Mouse (Mus musculus): ENCODE results near the gene Ntn1. TPM values are rescaled to one million over a fixed set of nuclear protein-coding genes. Genes with fewer than 3 reads are reported as not detected.
A peak's percentile ranks its signal among the peaks of the same experiment; 100 is the strongest.

Ntn1 gene
- polyA plus RNA-seq, 1 experiment from 2014 or later, result 11.5 TPM

DNA sequence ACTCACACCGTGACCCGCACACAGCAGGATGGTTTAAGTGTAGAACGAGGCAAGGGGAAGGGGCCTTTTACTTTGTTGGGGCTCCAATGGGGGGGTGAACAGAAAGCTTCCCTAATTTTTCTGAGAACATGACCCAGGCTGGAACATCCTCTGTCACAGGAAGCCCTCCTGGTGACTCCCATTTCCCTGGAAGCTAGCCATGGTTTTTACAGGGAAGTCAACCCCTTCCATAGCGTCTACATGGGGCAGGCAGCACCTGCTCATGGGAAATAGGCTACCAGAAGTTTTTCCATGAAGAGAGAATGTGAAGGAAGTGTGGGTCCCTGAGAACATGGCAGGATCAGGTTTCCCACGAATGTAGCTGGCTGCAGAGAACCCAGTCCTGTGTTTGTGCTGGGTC, 136.3 kb downstream of the Ntn1 start:
- no peak overlapping the region for H3K9ac ChIP-seq (ENCODE audit: low read length)
- H3K4me2 ChIP-seq (ENCODE audit: low read length), result no peak overlapping the region
- no peaks in the 10 kb centered on the region; a peak in 1 of 4 replicates for H3K4me1 ChIP-seq (ENCODE audit: control insufficient read depth in 2 of 2, insufficient read depth in 2 of 2, low read length in 2 of 2)
- H3K4me3 ChIP-seq (ENCODE audit: control insufficient read depth in 1 of 2, insufficient read depth in 1 of 2, low read depth in 1 of 2, low read length in 2 of 2), result no peak overlapping the region
- WGBS, result 79% methylated on average over 5 of the region's 5 CpGs
- H3K27ac ChIP-seq (replicated peaks in 1 of 2; ENCODE audit: control insufficient read depth in 1 of 2, insufficient read depth in 1 of 2, low read depth in 2 of 2, low read length in 2 of 2), result 0 out of 4 replicates have a peak overlapping the region, but pooled peaks of 1 of the 2 experiments have one; percentile 28
- no peaks in the 10 kb centered on the region for H3K27me3 ChIP-seq (ENCODE audit: control insufficient read depth, insufficient read depth, low read length)
- H3K36me3 ChIP-seq (ENCODE audit: control insufficient read depth, insufficient read depth, low read length), result 0 out of 2 replicates have a peak, but pooled peaks cover 3% of the 10 kb centered on the region
- no peak for ATAC-seq (ENCODE audit: insufficient number of reproducible peaks, insufficient read depth, low FRiP score, low read depth)
- no peaks in the 10 kb centered on the region for H3K9me3 ChIP-seq (ENCODE audit: control insufficient read depth, low read length)

- Histone ChIP-seq H3K4me1 (ENCODE audit: control insufficient read depth in 2 of 2, insufficient read depth in 2 of 2, low read length in 2 of 2) (no peaks in the 10 kb centered on the region; a peak in 1 of 4 replicates), H3K9me3 (ENCODE audit: control insufficient read depth, low read length) (no peaks in the 10 kb centered on the region), H3K4me3 (ENCODE audit: control insufficient read depth in 1 of 2, insufficient read depth in 1 of 2, low read depth in 1 of 2, low read length in 2 of 2) (no peak overlapping the region), H3K36me3 (ENCODE audit: control insufficient read depth, insufficient read depth, low read length) (no peaks in the 10 kb centered on the region), H3K9ac (ENCODE audit: low read length) (no peak overlapping the region), H3K27me3 (ENCODE audit: control insufficient read depth, insufficient read depth, low read length) (no peaks in the 10 kb centered on the region), H3K4me2 (ENCODE audit: low read length) (no peak overlapping the region), H3K27ac (replicated peaks in 1 of 2; ENCODE audit: control insufficient read depth in 1 of 2, insufficient read depth in 1 of 2, low read depth in 2 of 2, low read length in 2 of 2) (no peak overlapping the region)
- ATAC-seq (ENCODE audit: insufficient number of reproducible peaks, insufficient read depth, low FRiP score, low read depth), result no peak
- WGBS, result 89% methylated on average over 5 of the region's 5 CpGs
These were observed 137.5 kb downstream of the Ntn1 start for GRCm38 (mm10) chr11:68263100-68263499.

- Histone ChIP-seq H3K27me3 (ENCODE audit: control insufficient read depth, insufficient read depth, low read length) (no peaks in the 10 kb centered on the region), H3K36me3 (ENCODE audit: control insufficient read depth, insufficient read depth, low read length) (peaks cover 5% of the 10 kb centered on the region), H3K9me3 (ENCODE audit: control insufficient read depth, low read length) (no peaks in the 10 kb centered on the region), H3K9ac (ENCODE audit: low read length) (no peak overlapping the region), H3K27ac (replicated peaks in 1 of 2; ENCODE audit: control insufficient read depth in 1 of 2, insufficient read depth in 1 of 2, low read depth in 2 of 2, low read length in 2 of 2) (no peak overlapping the region), H3K4me1 (ENCODE audit: control insufficient read depth in 2 of 2, insufficient read depth in 2 of 2, low read length in 2 of 2) (no peaks in the 10 kb centered on the region; a peak in 1 of 4 replicates), H3K4me2 (ENCODE audit: low read length) (no peak overlapping the region), H3K4me3 (ENCODE audit: control insufficient read depth in 1 of 2, insufficient read depth in 1 of 2, low read depth in 1 of 2, low read length in 2 of 2) (no peak overlapping the region)
- WGBS, result 66% methylated on average over 10 of the region's 10 CpGs
- no peak for ATAC-seq (ENCODE audit: insufficient number of reproducible peaks, insufficient read depth, low FRiP score, low read depth)
These were observed 139.3 kb downstream of the Ntn1 start for GRCm38 (mm10) chr11:68261162-68261892.

- Histone ChIP-seq H3K4me3 (ENCODE audit: control insufficient read depth in 1 of 2, insufficient read depth in 1 of 2, low read depth in 1 of 2, low read length in 2 of 2) (no peak overlapping the region), H3K9ac (ENCODE audit: low read length) (no peak overlapping the region), H3K4me2 (ENCODE audit: low read length) (no peak overlapping the region), H3K4me1 (ENCODE audit: control insufficient read depth in 2 of 2, insufficient read depth in 2 of 2, low read length in 2 of 2) (no peaks in the 10 kb centered on the region; a peak in 1 of 4 replicates), H3K36me3 (ENCODE audit: control insufficient read depth, insufficient read depth, low read length) (peaks cover 13% of the 10 kb centered on the region), H3K27me3 (ENCODE audit: control insufficient read depth, insufficient read depth, low read length) (no peaks in the 10 kb centered on the region), H3K9me3 (ENCODE audit: control insufficient read depth, low read length) (no peaks in the 10 kb centered on the region), H3K27ac (replicated peaks in 1 of 2; ENCODE audit: control insufficient read depth in 1 of 2, insufficient read depth in 1 of 2, low read depth in 2 of 2, low read length in 2 of 2) (no peak overlapping the region)
- ATAC-seq (ENCODE audit: insufficient number of reproducible peaks, insufficient read depth, low FRiP score, low read depth), result no peak
- WGBS, result 91% methylated on average over 6 of the region's 6 CpGs
These were observed 140.2 kb downstream of the Ntn1 start for GRCm38 (mm10) chr11:68260399-68260798.

DNA sequence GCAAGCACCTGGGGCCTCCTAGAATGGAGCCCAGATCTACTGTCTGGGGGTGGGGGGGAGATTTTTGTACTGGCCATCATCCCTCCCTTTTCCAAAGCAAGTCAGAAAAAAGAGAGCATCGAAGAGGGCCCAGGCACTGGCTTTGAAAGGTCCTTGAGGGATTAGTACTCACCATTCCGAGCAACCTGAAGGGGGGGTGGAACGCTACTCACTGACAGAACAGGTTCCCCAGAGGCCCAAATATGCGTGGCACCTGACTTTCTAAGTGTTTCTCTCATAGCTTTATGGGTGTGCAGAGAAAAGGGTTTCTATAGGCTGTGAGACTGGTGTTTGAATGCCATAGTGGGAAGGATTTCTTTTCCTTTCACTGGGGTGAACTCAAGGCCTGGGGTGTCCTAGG, 142.1 kb downstream of the Ntn1 start:
- no peak for ATAC-seq (ENCODE audit: insufficient number of reproducible peaks, insufficient read depth, low FRiP score, low read depth)
- H3K4me1 ChIP-seq (ENCODE audit: control insufficient read depth in 2 of 2, insufficient read depth in 2 of 2, low read length in 2 of 2), result peaks cover 0 to 3% of the 10 kb centered on the region in 2 experiments; a peak in 1 of 4 replicates

GRCm38 (mm10) chr11:68253531-68253930, 147.1 kb downstream of the Ntn1 start:
- no peak overlapping the region for H3K4me3 ChIP-seq (ENCODE audit: control insufficient read depth in 1 of 2, insufficient read depth in 1 of 2, low read depth in 1 of 2, low read length in 2 of 2)
- WGBS, result 81% methylated on average over 7 of the region's 7 CpGs
- H3K36me3 ChIP-seq (ENCODE audit: control insufficient read depth, insufficient read depth, low read length), result peaks cover 18% of the 10 kb centered on the region
- H3K4me2 ChIP-seq (ENCODE audit: low read length), result no peak overlapping the region
- no peak for ATAC-seq (ENCODE audit: insufficient number of reproducible peaks, insufficient read depth, low FRiP score, low read depth)
- no peaks in the 10 kb centered on the region for H3K27me3 ChIP-seq (ENCODE audit: control insufficient read depth, insufficient read depth, low read length)
- H3K9ac ChIP-seq (ENCODE audit: low read length), result no peak overlapping the region
- H3K4me1 ChIP-seq (ENCODE audit: control insufficient read depth in 2 of 2, insufficient read depth in 2 of 2, low read length in 2 of 2), result peaks cover 0 to 3% of the 10 kb centered on the region in 2 experiments; a peak in 1 of 4 replicates
- no peak overlapping the region for H3K27ac ChIP-seq (replicated peaks in 1 of 2; ENCODE audit: control insufficient read depth in 1 of 2, insufficient read depth in 1 of 2, low read depth in 2 of 2, low read length in 2 of 2)
- no peaks in the 10 kb centered on the region for H3K9me3 ChIP-seq (ENCODE audit: control insufficient read depth, low read length)

More for the DNA sequence above, 142.1 kb downstream of the Ntn1 start:
- 75% methylated on average over 4 of the region's 4 CpGs for WGBS
- no peak overlapping the region for H3K9ac ChIP-seq (ENCODE audit: low read length)
- no peaks in the 10 kb centered on the region for H3K9me3 ChIP-seq (ENCODE audit: control insufficient read depth, low read length)
- no peak overlapping the region for H3K4me2 ChIP-seq (ENCODE audit: low read length)
- peaks cover 18% of the 10 kb centered on the region for H3K36me3 ChIP-seq (ENCODE audit: control insufficient read depth, insufficient read depth, low read length)
- no peak overlapping the region for H3K4me3 ChIP-seq (ENCODE audit: control insufficient read depth in 1 of 2, insufficient read depth in 1 of 2, low read depth in 1 of 2, low read length in 2 of 2)
- no peaks in the 10 kb centered on the region for H3K27me3 ChIP-seq (ENCODE audit: control insufficient read depth, insufficient read depth, low read length)
- H3K27ac ChIP-seq (replicated peaks in 1 of 2; ENCODE audit: control insufficient read depth in 1 of 2, insufficient read depth in 1 of 2, low read depth in 2 of 2, low read length in 2 of 2), result no peak overlapping the region

DNA sequence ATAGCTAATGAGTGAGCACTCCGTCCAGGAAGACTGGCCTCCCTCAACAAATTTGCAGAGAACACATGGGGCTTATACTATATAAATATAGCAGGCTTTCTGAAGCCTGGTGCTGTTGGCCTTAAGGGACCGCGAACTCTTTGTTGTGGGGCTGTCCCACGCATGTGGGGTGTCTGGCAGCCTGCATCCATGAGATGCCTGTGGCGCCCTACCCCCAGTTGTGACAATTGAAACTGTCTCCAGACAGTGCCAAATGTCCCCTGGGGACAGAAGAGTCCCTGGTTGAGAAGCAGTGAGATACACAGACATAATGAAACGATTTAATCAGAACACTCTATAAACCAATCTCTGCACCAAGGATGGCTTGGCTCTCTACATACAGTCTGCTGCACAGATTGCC, 150.5 kb downstream of the Ntn1 start:
- Histone ChIP-seq H3K9me3 (ENCODE audit: control insufficient read depth, low read length) (no peaks in the 10 kb centered on the region), H3K36me3 (ENCODE audit: control insufficient read depth, insufficient read depth, low read length) (peaks cover 7% of the 10 kb centered on the region; the same call in 1 of the 2 replicates), H3K4me1 (ENCODE audit: control insufficient read depth in 2 of 2, insufficient read depth in 2 of 2, low read length in 2 of 2) (peaks cover 0 to 3% of the 10 kb centered on the region in 2 experiments; a peak in 1 of 4 replicates), H3K27ac (replicated peaks in 1 of 2; ENCODE audit: control insufficient read depth in 1 of 2, insufficient read depth in 1 of 2, low read depth in 2 of 2, low read length in 2 of 2) (no peak overlapping the region), H3K4me3 (ENCODE audit: control insufficient read depth in 1 of 2, insufficient read depth in 1 of 2, low read depth in 1 of 2, low read length in 2 of 2) (no peak overlapping the region), H3K9ac (ENCODE audit: low read length) (no peak overlapping the region), H3K27me3 (ENCODE audit: control insufficient read depth, insufficient read depth, low read length) (no peaks in the 10 kb centered on the region), H3K4me2 (ENCODE audit: low read length) (no peak overlapping the region)
- 89% methylated on average over 6 of the region's 6 CpGs for WGBS
- no peak for ATAC-seq (ENCODE audit: insufficient number of reproducible peaks, insufficient read depth, low FRiP score, low read depth)
